ENCODE assay signal across 19 mouse cellular contexts in genomic region chr17:32516126-32516525, GRCm38 (mm10). TPM values are rescaled to one million over a fixed set of nuclear protein-coding genes. Genes with fewer than 3 reads are reported as not detected.
"Had no signal": no experiment of that assay in that cellular context is flagged by ENCODE, and none has a peak within 500 bp of the region (broad histone marks: within the 10 kb centered on the region; RNA-seq: fewer than 3 reads in every experiment).

No protein-coding gene starts in this region.

- ATAC-seq: forebrain, embryonic 13.5 days; forebrain, embryonic 14.5 days; forebrain, embryonic 15.5 days; forebrain, embryonic 16.5 days; forebrain, postnatal 0 days had no signal

- DNase-seq: cerebellum, postnatal 10 days; cerebellum, postnatal 14 days; cerebellum, postnatal 25 days; cerebellum, postnatal 36 days; embryo, embryonic 11 days; forebrain, postnatal 0 days; gastrocnemius, adult 2 months; gastrocnemius, postnatal 10 days; gastrocnemius, postnatal 14 days; gastrocnemius, postnatal 25 days; gastrocnemius, postnatal 36 days; heart, adult 11 months; heart, adult 18-20 months; heart, adult 2 months had no signal

RNA-seq across cellular contexts. Expression of gene Cyp4f17, which starts 10.3 kb away (rescaled TPM):
- polyA plus RNA-seq: erythroblast, embryonic 14.5 days had no signal
